Mouse (Mus musculus): Measurements from ENCODE around the gene Tshz2. TPM values are rescaled to one million over a fixed set of nuclear protein-coding genes. Genes with fewer than 3 reads are reported as not detected.

Tshz2 gene
- polyA plus RNA-seq, 1 experiment from 2014 or later = 1.0 TPM

GRCm38 (mm10) chr2:169982925-169983324, 350.1 kb downstream of the Tshz2 start:
- Histone ChIP-seq H3K36me3 (ENCODE audit: control insufficient read depth, insufficient read depth) (no peaks in the 10 kb centered on the region), H3K27me3 (ENCODE audit: control insufficient read depth, insufficient read depth, low read depth, low read length) (no peaks in the 10 kb centered on the region), H3K4me3 (ENCODE audit: low read depth, low read length) (no peak overlapping the region), H3K4me1 (ENCODE audit: control insufficient read depth, low read depth, low read length) (no peaks in the 10 kb centered on the region), H3K27ac (ENCODE audit: low read length) (no peak overlapping the region), H3K9ac (ENCODE audit: low read depth, low read length) (no peak overlapping the region), H3K4me2 (ENCODE audit: low read depth, low read length) (no peak overlapping the region), H3K9me3 (replicated peaks; ENCODE audit: control insufficient read depth, low read length) (no peaks in the 10 kb centered on the region)
- no peak for ATAC-seq (ENCODE audit: low read depth)
- WGBS (ENCODE audit: insufficient replicate concordance) = 70% methylated on average over 10 of the region's 10 CpGs

DNA sequence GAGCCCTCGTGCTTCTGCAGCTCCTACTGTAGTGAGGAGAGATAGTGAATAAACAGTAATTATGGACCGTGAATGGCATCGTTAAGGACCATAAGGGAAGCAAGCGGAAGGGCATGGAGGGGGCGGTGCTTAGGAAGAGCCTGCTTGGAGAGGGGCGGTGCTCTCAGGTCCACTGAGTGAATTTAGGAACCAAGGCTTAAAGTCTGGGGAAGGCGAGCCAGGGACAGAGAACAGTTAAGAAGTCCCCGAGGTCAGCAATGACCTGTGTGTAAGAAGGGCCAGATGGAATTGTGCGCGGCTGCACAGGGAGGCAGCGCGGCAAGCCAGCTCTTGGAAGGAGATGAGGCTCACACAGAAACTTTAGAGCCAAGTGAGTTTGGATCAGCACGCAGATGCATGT, 354.4 kb downstream of the Tshz2 start:
- ATAC-seq (ENCODE audit: low read depth) = no peak
- Histone ChIP-seq H3K9me3 (replicated peaks; ENCODE audit: control insufficient read depth, low read length) (no peaks in the 10 kb centered on the region), H3K36me3 (ENCODE audit: control insufficient read depth, insufficient read depth) (no peaks in the 10 kb centered on the region), H3K4me2 (ENCODE audit: low read depth, low read length) (no peak overlapping the region), H3K9ac (ENCODE audit: low read depth, low read length) (no peak overlapping the region), H3K27me3 (ENCODE audit: control insufficient read depth, insufficient read depth, low read depth, low read length) (no peaks in the 10 kb centered on the region), H3K4me1 (ENCODE audit: control insufficient read depth, low read depth, low read length) (no peaks in the 10 kb centered on the region), H3K27ac (ENCODE audit: low read length) (no peak overlapping the region), H3K4me3 (ENCODE audit: low read depth, low read length) (no peak overlapping the region)
- WGBS (ENCODE audit: insufficient replicate concordance) = 48% methylated on average over 13 of the region's 13 CpGs

- no peak overlapping the region for H3K9ac ChIP-seq (ENCODE audit: low read depth, low read length)
- no peak for ATAC-seq (ENCODE audit: low read depth)
- no peak overlapping the region for H3K4me2 ChIP-seq (ENCODE audit: low read depth, low read length)
- H3K36me3 ChIP-seq (ENCODE audit: control insufficient read depth, insufficient read depth) = no peaks in the 10 kb centered on the region
- no peaks in the 10 kb centered on the region for H3K27me3 ChIP-seq (ENCODE audit: control insufficient read depth, insufficient read depth, low read depth, low read length)
- 74% methylated on average over 1 of the region's 1 CpGs for WGBS (ENCODE audit: insufficient replicate concordance)
- no peaks in the 10 kb centered on the region for H3K4me1 ChIP-seq (ENCODE audit: control insufficient read depth, low read depth, low read length)
- H3K27ac ChIP-seq (ENCODE audit: low read length) = no peak overlapping the region
- no peaks in the 10 kb centered on the region for H3K9me3 ChIP-seq (replicated peaks; ENCODE audit: control insufficient read depth, low read length)
- H3K4me3 ChIP-seq (ENCODE audit: low read depth, low read length) = no peak overlapping the region
Measured at GRCm38 (mm10) chr2:169989186-169989585, 356.4 kb downstream of the Tshz2 start.

GRCm38 (mm10) chr2:169990991-169991390, 358.2 kb downstream of the Tshz2 start:
- Histone ChIP-seq H3K4me3 (ENCODE audit: low read depth, low read length) (no peak overlapping the region), H3K9ac (ENCODE audit: low read depth, low read length) (no peak overlapping the region), H3K9me3 (replicated peaks; ENCODE audit: control insufficient read depth, low read length) (no peaks in the 10 kb centered on the region), H3K4me1 (ENCODE audit: control insufficient read depth, low read depth, low read length) (no peaks in the 10 kb centered on the region), H3K4me2 (ENCODE audit: low read depth, low read length) (no peak overlapping the region), H3K36me3 (ENCODE audit: control insufficient read depth, insufficient read depth) (no peaks in the 10 kb centered on the region), H3K27me3 (ENCODE audit: control insufficient read depth, insufficient read depth, low read depth, low read length) (no peaks in the 10 kb centered on the region), H3K27ac (ENCODE audit: low read length) (no peak overlapping the region)
- no peak for ATAC-seq (ENCODE audit: low read depth)
- WGBS (ENCODE audit: insufficient replicate concordance) = 79% methylated on average over 7 of the region's 7 CpGs

DNA sequence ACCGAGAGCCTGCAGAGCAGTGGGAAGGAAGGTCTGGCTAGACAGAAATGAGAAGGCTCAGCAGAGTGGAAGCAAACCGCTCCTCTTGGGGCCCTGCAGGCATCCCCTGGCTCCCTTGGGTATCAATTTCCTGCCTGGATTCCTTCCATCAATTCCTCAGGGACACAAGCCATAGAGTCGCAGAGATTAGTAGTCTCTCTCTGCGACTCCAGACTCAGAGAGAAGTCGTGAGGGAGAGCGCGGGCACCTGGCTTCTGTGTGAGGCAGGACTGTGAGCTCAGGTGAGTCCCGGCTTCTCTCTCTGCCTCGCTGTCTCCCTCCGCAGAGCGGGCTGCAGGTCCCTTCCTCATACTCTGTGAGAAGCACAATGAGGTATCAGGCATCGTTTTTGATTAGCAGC, 363.2 kb downstream of the Tshz2 start:
- Histone ChIP-seq H3K36me3 (ENCODE audit: control insufficient read depth, insufficient read depth) (no peaks in the 10 kb centered on the region), H3K27ac (ENCODE audit: low read length) (no peak overlapping the region), H3K9me3 (replicated peaks; ENCODE audit: control insufficient read depth, low read length) (no peaks in the 10 kb centered on the region), H3K4me2 (ENCODE audit: low read depth, low read length) (no peak overlapping the region), H3K27me3 (ENCODE audit: control insufficient read depth, insufficient read depth, low read depth, low read length) (no peaks in the 10 kb centered on the region; the same call in 1 of the 2 replicates), H3K4me3 (ENCODE audit: low read depth, low read length) (no peak overlapping the region), H3K4me1 (ENCODE audit: control insufficient read depth, low read depth, low read length) (no peaks in the 10 kb centered on the region), H3K9ac (ENCODE audit: low read depth, low read length) (no peak overlapping the region)
- WGBS (ENCODE audit: insufficient replicate concordance) = 42% methylated on average over 12 of the region's 12 CpGs
- no peak for ATAC-seq (ENCODE audit: low read depth)

DNA sequence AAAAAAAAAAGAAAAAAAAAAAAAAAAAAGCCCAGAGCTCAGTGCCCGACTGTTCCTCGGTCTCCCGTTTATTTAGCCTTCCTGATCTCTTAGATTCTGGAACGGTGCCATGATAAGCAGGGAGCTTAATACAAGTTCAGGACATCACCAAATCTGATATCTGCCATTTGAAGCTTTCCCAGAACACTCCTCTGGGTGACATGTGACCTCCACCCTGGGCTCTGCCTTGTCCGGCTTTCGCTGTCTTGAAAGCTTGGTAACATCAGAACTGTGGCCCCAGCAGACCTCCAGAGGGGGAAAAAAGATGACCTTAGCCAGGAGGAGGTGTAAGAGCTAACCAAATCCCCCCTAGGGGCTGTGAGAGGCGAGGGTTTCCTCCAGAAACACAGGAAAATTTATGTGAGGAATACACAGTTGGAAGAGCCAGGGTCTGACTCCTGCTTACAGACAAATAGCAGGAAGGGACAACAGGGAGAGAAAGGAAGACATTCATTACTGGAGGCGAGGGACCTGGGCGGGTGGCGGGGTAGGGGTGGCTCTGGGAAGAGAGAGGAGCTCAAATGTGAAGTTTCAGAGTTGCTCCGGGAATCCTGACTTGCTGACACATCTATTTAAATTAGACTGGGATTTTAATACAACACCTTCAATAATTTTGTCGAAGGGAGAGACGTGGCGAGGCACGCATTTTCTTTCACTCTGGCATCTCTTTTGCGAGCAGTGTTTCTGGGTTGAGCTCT, 363.9 kb downstream of the Tshz2 start:
- Histone ChIP-seq H3K36me3 (ENCODE audit: control insufficient read depth, insufficient read depth) (no peaks in the 10 kb centered on the region), H3K27me3 (ENCODE audit: control insufficient read depth, insufficient read depth, low read depth, low read length) (no peaks in the 10 kb centered on the region; the same call in 1 of the 2 replicates), H3K4me2 (ENCODE audit: low read depth, low read length) (no peak overlapping the region), H3K4me1 (ENCODE audit: control insufficient read depth, low read depth, low read length) (no peaks in the 10 kb centered on the region), H3K9me3 (replicated peaks; ENCODE audit: control insufficient read depth, low read length) (no peaks in the 10 kb centered on the region), H3K9ac (ENCODE audit: low read depth, low read length) (no peak overlapping the region), H3K4me3 (ENCODE audit: low read depth, low read length) (no peak overlapping the region), H3K27ac (ENCODE audit: low read length) (no peak overlapping the region)
- 52% methylated on average over 16 of the region's 16 CpGs for WGBS (ENCODE audit: insufficient replicate concordance)
- no peak for ATAC-seq (ENCODE audit: low read depth)

- no peak overlapping the region for H3K4me2 ChIP-seq (ENCODE audit: low read depth, low read length)
- WGBS (ENCODE audit: insufficient replicate concordance) = 58% methylated on average over 16 of the region's 16 CpGs
- no peak for ATAC-seq (ENCODE audit: low read depth)
- H3K4me1 ChIP-seq (ENCODE audit: control insufficient read depth, low read depth, low read length) = no peaks in the 10 kb centered on the region
- no peaks in the 10 kb centered on the region; the same call in 1 of the 2 replicates for H3K27me3 ChIP-seq (ENCODE audit: control insufficient read depth, insufficient read depth, low read depth, low read length)
- H3K9me3 ChIP-seq (replicated peaks; ENCODE audit: control insufficient read depth, low read length) = no peaks in the 10 kb centered on the region
- no peak overlapping the region for H3K4me3 ChIP-seq (ENCODE audit: low read depth, low read length)
- H3K9ac ChIP-seq (ENCODE audit: low read depth, low read length) = no peak overlapping the region
- H3K27ac ChIP-seq (ENCODE audit: low read length) = no peak overlapping the region
- H3K36me3 ChIP-seq (ENCODE audit: control insufficient read depth, insufficient read depth) = no peaks in the 10 kb centered on the region
Measured at GRCm38 (mm10) chr2:169997276-169998049, 364.6 kb downstream of the Tshz2 start.

DNA sequence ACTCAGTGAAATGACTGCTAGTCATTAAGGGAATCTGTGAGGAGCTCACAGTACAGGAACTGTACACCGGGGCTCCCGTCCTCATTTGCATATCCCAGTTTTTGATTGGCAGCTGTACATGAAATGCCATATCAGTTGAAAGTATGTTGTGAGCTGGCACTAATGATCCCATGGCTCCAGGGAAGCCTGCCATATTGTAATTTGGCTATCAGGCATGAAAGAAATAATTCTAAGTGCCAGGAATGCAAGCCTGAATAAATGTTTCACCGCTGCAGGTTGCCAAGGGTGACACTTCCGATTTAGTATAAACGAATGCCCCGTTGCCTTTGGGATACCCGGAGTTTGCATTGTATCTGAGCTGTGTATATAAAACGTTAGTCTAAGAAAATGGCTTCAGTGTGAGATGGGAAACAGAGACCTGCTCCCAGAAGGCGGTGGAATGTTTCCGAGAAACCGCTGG, 366.1 kb downstream of the Tshz2 start:
- 65% methylated on average over 11 of the region's 11 CpGs for WGBS (ENCODE audit: insufficient replicate concordance)
- no peaks in the 10 kb centered on the region for H3K36me3 ChIP-seq (ENCODE audit: control insufficient read depth, insufficient read depth)
- no peak for ATAC-seq (ENCODE audit: low read depth)
- no peak overlapping the region for H3K27ac ChIP-seq (ENCODE audit: low read length)
- H3K4me2 ChIP-seq (ENCODE audit: low read depth, low read length) = no peak overlapping the region
- no peaks in the 10 kb centered on the region for H3K9me3 ChIP-seq (replicated peaks; ENCODE audit: control insufficient read depth, low read length)
- H3K9ac ChIP-seq (ENCODE audit: low read depth, low read length) = no peak overlapping the region
- H3K27me3 ChIP-seq (ENCODE audit: control insufficient read depth, insufficient read depth, low read depth, low read length) = no peaks in the 10 kb centered on the region; the same call in 1 of the 2 replicates
- no peak overlapping the region for H3K4me3 ChIP-seq (ENCODE audit: low read depth, low read length)
- H3K4me1 ChIP-seq (ENCODE audit: control insufficient read depth, low read depth, low read length) = no peaks in the 10 kb centered on the region

Data from liver, embryonic 16.5 days (tissue).